Mouse (Mus musculus) lung, postnatal 10 days (tissue): ENCODE data around the gene Tmod3.
"Not testable (repeated sequence)": the region's sequence is repeated elsewhere in the genome, so short reads cannot be mapped to it uniquely, and the experiment has no call there.

Experiments used
- DNase-seq: peaks from one replicate; pipeline ENCODE4 v3.0.0; 2021

The Tmod3 gene

DNA sequence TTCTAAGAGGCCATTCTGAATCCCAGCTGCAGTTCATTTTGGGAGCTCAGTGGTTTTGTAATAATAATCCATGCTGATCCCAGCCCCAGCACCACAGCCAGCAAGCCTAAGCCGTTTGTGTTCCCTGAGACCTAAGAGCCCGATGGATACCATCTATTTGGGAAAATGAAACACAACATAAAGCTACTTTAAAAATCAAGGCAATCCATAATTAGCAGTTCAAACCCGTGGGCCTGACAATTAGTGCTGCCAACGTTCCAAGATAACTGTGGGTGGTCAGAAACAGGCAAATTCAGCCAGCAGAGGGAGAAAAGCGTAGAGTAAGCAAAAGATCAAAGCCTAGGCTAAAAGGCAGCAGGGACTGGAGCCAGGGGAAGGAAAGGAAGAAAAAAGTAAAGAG is 8.1 kb downstream of the Tmod3 start:
- peak; percentile 46 for DNase-seq

DNA sequence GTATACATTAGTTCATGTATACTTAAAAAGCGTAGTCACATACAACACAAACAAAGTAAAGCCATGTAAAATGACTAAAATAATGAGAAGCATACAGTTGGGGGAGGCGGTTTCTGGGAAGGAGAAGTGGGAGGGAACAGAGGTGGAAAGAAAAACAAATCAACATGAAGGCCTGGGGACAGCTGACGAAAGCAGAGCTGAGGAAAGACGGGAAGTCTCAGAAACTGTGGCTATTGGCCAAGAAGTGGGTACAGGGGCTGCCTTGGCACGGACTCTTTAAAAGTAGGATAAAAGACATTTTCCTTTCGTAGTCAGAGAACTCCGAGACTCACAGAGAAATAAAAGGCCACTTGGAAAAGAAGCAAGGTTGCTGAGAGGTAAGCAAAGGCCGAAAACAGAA is 10.4 kb downstream of the Tmod3 start:
- DNase-seq, result peak; percentile 44

DNA sequence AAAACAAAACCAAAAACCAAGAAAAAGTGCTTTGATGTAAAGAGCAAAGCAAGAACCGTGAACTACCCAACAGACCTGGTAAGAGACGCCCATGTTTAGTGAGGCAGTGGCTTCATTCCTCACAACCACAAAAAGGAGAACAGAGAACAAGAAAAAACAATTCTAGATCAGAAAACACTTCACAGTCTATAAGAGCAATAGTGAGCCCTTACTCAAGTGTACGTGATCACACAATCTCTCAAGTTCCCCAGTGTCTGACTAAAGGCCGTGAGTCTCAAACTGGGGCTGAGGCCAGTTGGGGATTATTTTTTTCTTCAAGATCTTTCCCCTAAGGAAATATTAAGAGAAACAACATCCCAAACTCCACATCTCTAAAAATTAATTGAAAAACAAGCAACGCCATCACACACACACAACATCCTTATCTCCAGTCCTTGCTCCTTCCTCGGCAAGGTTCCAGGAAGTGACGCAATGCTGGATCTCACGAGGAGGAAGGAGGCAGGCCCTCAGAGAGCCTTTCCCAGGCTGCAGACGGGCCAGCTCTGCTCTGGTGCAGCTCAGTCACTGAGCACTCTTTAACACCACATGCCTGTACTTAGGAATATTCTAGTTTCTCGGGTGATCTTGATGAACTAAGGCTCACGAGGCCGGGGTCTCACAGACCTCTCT is 12.4 kb downstream of the Tmod3 start:
- DNase-seq, result peak; percentile 97

DNA sequence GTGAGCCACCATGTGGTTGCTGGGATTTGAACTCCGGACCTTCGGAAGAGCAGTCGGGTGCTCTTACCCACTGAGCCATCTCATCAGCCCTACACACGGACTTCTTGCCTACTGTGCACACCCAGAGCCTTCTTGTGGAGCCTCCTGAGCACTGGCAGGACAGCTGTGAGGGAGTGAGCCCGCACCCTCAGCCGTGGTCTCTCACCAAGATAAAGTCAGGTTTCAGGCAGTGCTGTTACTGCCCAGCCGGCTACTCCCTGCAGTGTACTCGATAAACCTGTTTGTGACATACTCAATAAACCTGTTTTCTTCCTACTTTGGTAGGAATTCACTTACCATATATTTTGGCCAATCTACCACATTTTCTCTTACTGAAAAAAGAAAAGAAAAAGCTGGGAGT is 13.9 kb downstream of the Tmod3 start:
- DNase-seq, result no peak

DNA sequence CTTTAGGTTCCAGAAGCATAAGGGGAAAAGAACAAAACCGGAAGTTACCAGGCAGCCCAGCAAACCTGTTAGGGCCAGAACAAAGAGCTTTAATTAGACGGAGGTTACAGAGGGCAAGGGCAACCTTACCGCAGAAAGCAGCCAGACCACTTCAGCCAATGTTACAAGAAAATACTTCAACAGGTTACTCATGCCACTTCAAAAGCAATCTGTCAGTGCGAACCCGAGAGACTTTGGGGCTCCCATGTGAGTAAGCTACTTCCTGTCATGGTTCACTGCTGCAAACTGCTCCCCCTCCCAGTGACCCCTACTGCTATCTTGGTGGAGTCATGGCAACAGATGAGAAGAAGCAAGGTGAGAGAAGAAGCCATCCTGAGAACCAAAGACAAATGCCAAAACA is 18.0 kb downstream of the Tmod3 start:
- peak; percentile 53 for DNase-seq

DNA sequence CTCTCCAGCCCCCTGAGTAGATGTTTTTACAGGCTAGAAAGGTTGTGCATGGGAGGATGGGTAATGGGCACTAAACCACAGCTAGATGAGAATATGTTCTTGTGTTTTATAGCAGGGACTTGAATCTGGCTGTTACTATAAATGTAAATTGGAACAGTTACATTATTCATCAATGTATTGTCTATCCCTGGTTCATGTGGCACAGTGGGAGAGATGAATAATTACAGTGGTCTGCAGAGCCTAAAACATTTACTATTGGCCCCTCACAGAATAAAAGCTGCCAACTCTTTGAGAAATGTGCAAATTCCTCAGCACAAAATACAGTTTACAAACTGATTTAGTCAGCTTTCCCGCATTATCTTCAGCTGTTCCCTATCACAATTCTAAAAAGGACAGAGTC is 23.0 kb downstream of the Tmod3 start:
- no peak for DNase-seq

DNA sequence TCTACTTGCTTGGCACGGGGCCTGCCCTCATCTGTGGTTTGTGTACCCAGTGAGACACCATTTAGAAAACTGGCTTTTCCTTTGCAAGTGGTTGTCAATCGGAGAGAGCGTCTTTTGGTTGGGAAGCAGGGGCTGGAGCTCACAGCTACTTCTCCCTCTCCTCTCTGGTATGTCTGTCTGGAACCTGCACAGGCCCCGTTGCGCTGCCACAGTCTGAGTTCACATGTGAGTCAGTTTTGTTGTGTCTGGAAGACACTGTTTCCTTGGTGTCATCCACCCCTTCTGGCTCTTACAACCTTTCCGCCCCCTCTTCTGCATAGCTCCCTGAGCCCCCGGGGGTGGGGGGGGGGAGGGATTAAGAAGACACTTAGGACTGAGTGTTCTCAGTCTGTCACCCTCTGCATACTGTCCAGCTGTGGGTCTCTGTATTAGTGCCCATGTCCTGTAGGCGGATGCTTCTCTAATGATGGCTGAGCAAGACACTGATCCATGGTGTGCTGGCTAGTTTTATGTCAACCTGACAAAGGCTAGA is 25.0 kb downstream of the Tmod3 start:
- peak; percentile 38 for DNase-seq

DNA sequence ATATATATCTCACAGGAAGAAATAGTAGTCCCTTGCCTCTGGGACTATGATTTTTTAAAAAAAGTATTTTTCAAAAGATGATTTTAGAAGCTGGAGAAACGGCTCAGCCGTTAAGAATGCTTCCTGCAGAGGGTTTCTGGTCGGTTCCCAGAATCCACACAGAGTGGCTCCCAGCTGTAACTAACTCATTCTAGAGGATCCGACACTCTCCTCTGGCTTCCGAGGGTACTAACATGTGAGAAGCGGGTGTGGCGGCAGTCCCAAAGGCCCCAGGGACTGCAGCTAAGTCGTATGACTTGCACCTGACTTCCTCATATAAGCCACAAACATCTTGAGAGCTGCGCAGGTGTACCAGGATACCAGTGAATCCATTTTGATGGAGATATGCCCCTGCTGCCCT is 26.5 kb downstream of the Tmod3 start:
- not testable (repeated sequence) for DNase-seq

DNA sequence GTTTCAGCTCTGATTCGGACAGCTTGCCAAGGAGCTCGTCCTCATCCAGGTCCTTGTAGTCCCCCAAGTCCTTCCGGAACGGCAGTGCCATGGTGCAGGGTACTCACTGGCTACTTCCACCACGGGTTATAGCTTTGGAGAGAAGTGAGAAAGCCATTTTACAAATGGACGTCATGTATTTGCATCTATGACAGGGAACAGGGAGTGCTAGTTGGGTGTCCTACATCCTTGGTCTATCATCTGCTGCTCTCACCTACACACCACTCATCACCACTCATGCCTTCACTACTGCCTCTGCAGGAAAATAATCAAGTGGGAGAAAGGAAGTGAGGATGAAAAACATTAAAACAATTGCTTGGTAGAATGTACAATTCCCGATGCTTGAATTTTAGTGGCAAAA is 27.0 kb downstream of the Tmod3 start:
- DNase-seq, result no peak

DNA sequence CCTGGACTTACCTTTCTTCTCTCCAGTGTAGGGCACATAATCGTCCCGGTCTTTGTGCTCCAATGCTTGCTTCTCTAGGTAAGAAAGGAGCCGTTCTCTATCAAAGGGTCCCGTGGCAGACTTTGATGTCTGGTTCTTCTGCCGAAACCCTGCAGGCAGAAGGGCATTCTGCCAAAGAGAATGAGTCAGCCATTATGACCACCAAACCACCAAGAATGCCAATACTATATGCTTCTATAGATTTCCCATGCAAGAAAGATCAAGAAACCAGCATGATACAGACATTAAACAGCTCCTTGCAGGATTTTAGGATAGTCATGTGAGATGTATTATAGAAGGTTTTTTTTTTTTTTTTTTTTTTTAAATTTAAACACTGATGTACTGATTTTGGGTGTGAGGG is 30.1 kb downstream of the Tmod3 start:
- DNase-seq, result no peak

DNA sequence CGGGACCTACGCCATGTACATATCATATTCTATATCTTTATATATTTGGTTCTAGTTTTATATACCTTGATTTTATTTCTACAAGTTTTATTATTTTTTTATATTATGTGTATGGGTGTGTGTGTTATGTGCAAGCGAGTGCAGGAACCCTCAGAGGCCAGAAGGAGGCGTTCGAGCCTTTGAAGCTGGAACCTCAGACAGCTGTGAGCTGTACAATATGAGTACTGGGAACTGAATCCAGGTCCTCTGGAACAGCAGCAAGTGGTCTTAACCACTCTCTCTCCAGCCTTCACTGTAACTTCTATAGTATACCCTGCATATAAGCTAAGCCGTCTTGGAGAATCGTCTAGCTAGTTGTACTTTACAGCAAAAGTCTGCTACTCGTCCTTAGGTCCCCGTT is 31.4 kb downstream of the Tmod3 start:
- DNase-seq, result no peak

DNA sequence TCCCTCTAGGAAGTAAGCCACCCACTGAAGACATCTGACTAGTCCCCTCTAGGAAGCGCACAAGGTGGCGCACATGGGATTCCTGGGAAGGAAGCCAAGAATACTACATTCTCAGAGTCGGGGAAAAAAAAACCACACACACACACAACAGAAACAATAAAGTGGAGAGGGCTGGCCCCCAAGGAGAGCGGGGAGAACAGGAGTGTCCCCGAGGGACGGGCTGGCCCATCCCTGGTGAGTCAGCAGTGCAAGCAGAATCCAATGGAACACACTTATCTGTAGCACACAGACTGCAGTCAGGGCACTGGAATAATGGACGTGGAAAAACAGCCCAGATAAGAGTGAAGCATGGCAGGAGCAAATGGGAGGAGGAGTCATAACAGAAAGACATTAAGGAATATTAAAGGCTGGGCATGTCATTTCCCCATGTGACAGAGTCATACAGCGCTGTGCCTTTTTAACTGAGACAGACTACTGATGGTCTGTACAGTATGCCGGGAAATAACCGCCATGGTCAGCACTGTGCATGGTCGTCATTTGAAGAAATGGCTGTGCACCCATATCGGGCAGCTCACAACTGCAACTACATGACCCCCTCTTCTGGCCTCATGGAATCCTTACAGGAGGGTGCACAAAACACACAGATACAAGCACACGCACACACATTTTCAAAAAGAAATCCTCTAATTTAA is 31.9 kb downstream of the Tmod3 start:
- DNase-seq, result peak; percentile 41

DNA sequence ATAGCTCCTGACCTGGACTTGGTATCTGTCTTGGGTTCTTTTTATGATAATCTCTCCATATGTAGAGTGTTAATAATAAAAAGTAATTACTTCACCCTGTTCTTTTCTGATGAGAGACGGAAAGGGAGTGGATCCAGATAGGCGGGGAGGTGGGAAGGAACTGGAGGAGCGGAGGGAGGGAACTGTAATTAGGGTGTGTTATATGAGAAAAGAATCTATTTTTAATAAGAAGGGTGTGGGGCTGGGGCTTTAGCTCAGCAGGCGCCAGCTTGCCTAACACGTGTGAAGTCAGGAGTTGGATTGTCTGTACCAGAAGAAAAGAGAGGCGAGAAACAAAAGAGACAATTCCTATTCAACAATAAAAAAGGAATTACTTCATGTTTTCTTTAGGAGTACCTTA is 35.8 kb downstream of the Tmod3 start:
- DNase-seq, result peak; percentile 12

DNA sequence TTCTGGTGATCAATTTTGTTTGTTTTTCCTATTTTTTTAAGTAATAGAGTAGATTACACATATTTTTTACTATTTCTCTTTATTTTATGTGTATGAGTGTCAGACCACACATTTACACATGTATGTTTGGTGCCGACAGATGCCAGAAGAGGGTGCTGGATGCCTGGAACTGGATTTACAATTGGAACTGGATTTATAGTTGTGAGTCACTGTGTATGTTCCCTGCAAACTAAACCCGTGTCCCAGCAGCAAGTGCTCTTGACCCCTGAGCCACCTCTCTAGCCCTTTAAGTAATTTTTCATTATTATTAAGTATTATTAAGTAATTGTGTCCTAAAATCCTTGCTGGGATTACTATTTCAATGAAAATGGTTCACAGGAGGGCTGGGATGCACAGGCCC is 37.2 kb downstream of the Tmod3 start:
- no peak for DNase-seq

DNA sequence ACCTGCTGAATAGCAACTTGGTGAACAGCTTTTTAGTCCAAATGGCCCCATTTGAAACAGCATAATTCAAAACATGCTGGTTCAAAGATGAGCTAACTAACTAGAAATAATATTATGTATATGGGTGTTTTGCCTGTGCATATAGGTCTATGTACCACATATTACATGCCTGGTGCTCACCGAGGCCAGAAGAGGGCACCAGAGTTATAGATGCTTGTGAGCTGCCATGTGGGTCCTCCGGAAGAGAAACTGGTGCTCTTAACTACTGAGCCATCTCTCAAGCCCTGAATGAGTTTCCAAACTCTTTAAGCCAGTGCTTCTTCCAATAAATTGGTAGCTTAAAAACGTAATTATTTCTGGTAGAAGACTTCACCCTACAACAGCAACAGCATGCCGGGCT is 37.7 kb downstream of the Tmod3 start:
- DNase-seq, result peak; percentile 79

DNA sequence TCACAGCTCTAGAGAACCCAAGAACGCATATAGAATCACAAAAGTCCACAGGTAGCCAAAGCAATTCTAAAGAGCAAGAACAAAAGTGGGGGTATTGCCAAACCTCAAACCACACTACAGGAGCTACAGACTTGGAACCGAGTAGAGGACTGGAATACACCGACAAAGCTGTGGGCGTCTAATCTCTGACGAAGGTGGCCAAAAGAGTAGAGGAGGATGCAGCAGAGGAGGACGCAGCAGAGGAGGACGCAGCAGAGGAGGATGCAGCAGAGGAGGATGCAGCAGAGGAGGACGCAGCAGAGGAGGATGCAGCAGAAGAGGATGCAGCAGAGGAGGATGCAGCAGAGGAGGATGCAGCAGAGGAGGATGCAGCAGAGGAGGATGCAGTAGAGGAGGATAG is 38.5 kb downstream of the Tmod3 start:
- DNase-seq, result no peak

DNA sequence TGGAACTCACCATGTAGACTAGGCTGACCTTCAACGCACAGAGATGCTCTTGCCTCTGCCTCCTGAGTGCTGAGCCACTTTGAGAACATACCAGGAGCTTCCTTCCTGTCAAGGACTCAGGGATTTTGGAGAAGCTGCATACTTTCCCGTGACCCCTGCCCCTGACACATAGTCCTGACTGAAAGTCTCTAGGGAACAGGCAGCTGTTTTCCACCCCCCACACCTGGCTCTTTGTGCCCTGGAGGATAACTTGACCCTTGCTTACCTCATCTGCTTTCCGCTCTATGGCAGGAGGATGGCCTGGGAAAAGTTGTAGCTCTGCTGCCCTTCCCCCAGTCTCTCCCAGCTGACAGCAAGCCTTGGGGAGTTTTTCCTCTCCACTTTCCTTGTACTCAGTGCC is 41.7 kb downstream of the Tmod3 start:
- no peak for DNase-seq

DNA sequence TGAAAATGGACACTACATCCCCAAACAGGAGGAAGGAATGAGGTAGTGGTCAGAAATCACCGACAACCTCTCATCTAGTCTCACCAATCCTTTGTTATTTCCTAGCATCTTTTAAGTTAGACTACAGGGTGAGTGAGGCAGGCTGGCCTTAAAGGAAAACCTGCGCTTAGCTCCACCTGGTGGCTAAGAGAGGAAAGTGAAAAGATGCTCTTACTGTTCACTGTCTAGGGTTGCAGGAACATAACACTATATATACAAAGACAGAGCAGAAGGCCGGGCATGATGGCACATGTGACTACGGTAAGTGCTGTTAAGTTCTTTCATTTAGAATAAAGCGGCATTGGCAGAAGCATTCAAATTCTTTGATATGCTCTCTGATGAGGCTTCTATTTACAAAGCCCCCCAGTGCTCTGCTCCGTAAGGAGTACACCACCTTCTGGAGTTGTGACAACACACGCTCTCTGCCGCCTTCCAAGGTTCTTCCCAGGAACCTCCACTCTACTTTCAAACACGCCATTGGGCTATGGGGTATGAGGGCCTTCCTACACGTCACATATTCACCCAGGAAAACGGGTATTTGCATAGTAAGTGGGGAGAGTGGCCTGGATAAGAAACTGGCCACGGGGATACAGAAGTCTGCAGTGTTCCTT is 43.9 kb downstream of the Tmod3 start:
- peak; percentile 59 for DNase-seq

DNA sequence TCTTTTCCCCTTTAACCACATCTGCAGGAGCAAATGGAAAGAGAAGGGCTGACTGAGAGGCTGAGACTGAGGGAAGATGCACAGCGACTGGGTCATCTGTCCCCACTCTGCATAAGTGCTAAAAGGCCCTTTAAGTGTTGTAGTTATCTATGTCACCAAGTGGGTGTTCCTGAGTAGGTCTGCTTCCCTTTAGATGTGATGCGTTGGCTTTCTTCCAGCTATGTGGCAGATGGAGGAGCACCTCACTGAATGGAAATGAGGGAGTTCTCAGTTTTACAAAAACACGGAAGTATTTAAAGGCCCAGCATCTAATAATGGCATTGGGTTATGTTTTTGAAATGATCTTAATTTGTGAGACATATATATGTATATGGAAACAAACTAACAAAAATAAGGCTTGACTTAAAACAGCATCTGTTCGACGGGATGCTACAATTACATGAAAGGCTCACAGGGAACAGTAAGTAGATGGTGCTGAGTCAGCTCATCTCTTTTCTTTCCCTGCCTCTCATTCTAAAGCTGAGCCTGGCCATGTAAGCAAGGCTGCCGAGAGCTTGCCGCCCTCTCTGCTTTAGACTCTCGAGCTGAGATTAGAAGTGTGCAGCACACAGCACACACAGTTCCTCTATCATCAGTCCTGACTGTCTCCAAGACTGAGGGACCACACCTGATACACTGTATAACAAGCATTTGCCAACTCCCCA is 48.1 kb downstream of the Tmod3 start:
- DNase-seq, result no peak

DNA sequence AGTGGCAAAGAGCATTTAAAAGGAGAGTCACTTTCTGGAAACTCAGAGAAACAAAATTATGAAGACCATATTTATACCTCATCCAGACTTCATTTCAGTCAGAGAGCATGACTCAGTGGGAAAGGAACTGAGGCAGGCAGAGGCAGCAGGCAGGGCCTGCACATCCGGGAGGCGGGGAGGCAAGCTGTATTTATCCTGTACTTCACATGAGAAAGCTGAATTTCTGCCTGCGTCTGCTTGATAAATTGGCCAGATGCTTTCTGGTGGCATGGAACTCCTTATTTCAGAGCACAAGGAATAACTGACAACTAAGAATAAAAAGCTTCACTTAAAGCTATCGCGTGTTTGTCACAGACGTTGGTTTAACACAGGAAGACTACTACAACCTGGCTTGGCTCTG is 55.1 kb downstream of the Tmod3 start:
- no peak for DNase-seq

DNA sequence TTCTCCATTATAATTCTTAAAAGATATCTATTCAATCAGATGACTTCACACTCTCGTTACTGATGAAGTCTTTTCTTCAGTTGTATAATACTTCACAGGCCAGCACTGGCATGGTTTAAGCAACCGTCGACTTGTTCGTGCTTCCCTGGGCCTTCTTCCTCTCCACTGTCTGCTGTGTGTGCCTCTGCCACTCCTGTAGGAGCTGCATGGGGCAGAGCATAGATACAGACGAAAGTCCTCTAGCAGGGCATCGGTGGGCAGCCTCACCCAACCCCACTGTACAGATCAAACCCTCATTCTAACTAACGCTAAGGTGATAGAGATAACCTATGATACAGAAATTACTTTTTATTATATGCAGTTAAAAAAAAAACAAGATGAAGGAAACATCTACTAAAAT is 60.9 kb downstream of the Tmod3 start:
- DNase-seq, result no peak

DNA sequence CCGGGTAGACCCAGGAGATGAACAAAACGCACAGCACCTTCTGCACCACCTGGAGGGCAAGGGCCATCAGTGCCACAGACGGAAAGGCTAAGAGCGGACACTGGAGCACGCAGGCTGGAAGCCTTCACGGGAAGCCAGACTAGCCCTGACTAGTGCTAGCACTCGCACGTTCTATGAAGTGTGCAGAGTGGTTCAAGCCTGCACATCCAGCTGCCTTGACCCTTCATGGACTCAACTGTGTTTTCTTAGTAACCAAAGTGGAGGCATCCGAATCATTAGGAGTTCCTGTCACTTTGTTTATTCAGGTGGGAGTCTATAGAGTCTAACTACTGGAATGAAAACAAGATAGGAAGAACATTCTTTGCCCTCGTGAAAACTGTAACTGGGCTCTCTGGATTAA is 63.5 kb downstream of the Tmod3 start:
- no peak for DNase-seq

DNA sequence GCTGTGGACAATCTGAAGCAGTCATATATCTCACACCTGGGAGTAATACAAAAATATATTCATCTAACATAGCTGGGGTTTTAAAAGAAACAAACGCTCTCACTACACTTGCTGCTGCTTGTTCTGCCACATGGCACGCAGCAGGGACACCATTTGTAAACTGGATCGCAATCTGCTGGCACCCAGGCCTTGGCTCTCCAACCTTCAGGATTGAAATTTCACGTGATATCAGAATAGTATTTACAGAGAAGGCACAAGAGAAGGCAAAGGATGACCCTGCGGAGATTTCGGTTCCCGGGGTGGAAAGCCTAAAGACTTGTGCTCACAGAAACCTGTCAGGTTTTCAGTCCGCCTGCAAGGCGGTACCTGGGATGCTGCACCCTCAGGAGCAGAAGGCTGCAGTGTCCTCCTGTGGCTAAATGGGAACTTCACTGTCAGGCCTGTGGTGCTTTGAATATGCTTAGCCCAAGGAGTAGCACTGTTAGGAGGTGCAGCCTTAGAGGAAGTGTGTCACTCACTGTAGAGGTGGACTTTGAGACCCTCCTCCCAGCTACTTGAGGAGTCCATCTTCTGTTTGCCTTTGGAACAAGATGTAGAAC is 65.0 kb downstream of the Tmod3 start:
- DNase-seq, result no peak
